Mouse (Mus musculus): ENCODE data around the gene Sp9. TPM values are rescaled to one million over a fixed set of nuclear protein-coding genes. Genes with fewer than 3 reads are reported as not detected.

Sp9 gene
- polyA plus RNA-seq, 1 experiment from 2014 or later, result 2.8 TPM

DNA sequence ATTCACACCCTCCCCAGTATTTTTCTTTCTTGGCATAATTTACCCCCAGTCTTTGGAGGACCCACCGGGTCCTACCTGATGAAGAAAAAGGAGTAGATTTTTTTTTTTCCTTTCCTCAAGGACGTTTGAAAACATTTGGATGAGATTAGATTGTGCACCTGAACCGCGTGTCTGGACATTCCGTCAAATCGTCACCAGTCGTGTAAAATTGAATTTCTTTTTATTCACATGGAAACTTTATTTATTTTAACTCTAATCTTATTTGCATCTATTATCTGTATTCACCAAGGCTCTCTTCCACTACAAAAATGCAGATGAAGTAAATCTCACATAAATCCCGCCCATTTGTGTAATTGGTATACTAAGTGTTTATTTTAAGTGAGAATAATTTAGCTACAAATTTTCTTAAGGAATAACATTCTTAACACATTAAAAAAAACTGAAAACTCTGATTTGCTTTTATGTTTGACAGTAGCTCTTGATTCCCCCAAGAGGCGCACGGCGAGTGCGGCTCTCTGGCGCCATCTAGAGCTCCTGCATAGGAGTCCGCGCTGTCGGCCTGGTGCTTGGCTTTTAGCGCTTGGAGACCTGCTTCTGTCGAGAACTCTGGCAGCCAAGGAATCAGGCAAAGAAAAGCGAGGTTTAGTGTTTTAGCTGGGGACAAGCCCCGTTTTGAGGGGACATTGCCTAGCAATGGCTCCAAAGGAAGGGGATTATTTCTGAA lies 6.6 kb downstream of the Sp9 start:
- Histone ChIP-seq H3K27me3 (ENCODE audit: control insufficient read depth, insufficient read depth, low read length) (peaks cover 70% of the 10 kb centered on the region), H3K4me2 (peak overlapping the region; percentile 46), H3K4me1 (ENCODE audit: control insufficient read depth, insufficient read depth, low read length) (peaks cover 44% of the 10 kb centered on the region), H3K4me3 (ENCODE audit: low read depth, low read length) (peak overlapping the region; percentile 20; the same call in 1 of the 2 replicates), H3K9me3 (ENCODE audit: control insufficient read depth, low read length) (no peaks in the 10 kb centered on the region), H3K9ac (ENCODE audit: low read length) (no peak overlapping the region), H3K27ac (ENCODE audit: low read depth, low read length) (no peak overlapping the region; the same call in 1 of the 2 replicates), H3K36me3 (ENCODE audit: control insufficient read depth, insufficient read depth, low read length) (no peaks in the 10 kb centered on the region)
- peak; percentile 51; the same call in 1 of the 2 replicates for ATAC-seq (ENCODE audit: low FRiP score)
- WGBS, result under 1% methylated on average over 20 of the region's 20 CpGs
- DNase-seq (ENCODE audit: low spot score, missing footprints), result peak; percentile 99

GRCm38 (mm10) chr2:73278869-73279268 lies 7.1 kb downstream of the Sp9 start:
- H3K4me1 ChIP-seq (ENCODE audit: control insufficient read depth, insufficient read depth, low read length), result peaks cover 38% of the 10 kb centered on the region
- DNase-seq (ENCODE audit: low spot score, missing footprints), result peak; percentile 97
- peak overlapping the region; percentile 36 for H3K4me2 ChIP-seq
- H3K27me3 ChIP-seq (ENCODE audit: control insufficient read depth, insufficient read depth, low read length), result peaks cover 64% of the 10 kb centered on the region
- no peaks in the 10 kb centered on the region for H3K36me3 ChIP-seq (ENCODE audit: control insufficient read depth, insufficient read depth, low read length)
- no peaks in the 10 kb centered on the region for H3K9me3 ChIP-seq (ENCODE audit: control insufficient read depth, low read length)
- peak overlapping the region; percentile 20; the same call in 1 of the 2 replicates for H3K4me3 ChIP-seq (ENCODE audit: low read depth, low read length)
- under 1% methylated on average over 17 of the region's 17 CpGs for WGBS
- H3K27ac ChIP-seq (ENCODE audit: low read depth, low read length), result no peak overlapping the region; the same call in 1 of the 2 replicates
- peak; percentile 43 for ATAC-seq (ENCODE audit: low FRiP score)
- 0 out of 2 replicates have a peak overlapping the region, but pooled peaks have one; percentile 35 for H3K9ac ChIP-seq (ENCODE audit: low read length)

DNA sequence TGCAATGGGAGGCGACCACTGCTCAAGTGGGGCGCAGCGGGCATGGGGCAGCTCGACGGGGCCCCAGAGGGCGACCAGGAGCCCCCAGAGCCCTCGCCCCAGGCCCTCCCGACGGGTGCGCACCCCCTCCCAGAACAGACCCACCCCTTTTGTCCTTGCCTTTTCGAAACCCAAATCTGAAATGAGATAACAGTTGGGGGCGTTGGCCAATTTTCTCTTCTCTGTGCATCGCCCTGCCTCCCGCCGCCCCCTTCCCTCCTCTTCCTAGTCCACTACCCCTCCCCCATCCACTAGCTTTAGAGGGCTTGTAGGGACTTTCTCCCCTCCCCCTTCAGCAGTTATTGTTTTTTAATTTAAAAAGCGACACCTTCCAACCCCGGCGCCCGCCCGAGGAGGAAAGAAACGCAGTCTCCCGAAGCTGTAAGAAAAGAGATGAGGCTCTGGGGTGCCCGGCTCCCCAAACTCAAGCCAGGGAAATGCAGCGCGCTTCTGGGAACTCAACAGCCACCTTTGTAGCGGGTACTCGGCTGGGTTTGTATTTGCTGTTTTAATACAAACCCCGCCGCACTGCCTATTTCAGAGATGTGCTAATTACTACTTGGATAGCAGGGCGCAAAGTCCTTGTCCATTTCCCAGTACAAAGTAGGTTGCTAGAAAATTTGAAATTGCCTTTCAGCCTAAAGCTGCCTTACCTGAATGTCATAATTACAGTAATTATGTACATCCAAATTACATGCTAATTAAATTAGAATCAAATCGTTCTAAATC lies 7.7 kb downstream of the Sp9 start:
- Histone ChIP-seq H3K4me1 (ENCODE audit: control insufficient read depth, insufficient read depth, low read length) (peaks cover 32% of the 10 kb centered on the region), H3K27ac (ENCODE audit: low read depth, low read length) (no peak overlapping the region), H3K4me2 (peak overlapping the region; percentile 36), H3K9me3 (ENCODE audit: control insufficient read depth, low read length) (no peaks in the 10 kb centered on the region), H3K4me3 (ENCODE audit: low read depth, low read length) (peak overlapping the region; percentile 20; the same call in 1 of the 2 replicates), H3K36me3 (ENCODE audit: control insufficient read depth, insufficient read depth, low read length) (no peaks in the 10 kb centered on the region), H3K9ac (ENCODE audit: low read length) (no peak overlapping the region), H3K27me3 (ENCODE audit: control insufficient read depth, insufficient read depth, low read length) (peaks cover 58% of the 10 kb centered on the region)
- DNase-seq (ENCODE audit: low spot score, missing footprints) (peak; percentile 95), ATAC-seq (ENCODE audit: low FRiP score) (0 out of 2 replicates have a peak, but pooled peaks have one; percentile 2)
- WGBS, result 1% methylated on average over 29 of the region's 31 CpGs

DNA sequence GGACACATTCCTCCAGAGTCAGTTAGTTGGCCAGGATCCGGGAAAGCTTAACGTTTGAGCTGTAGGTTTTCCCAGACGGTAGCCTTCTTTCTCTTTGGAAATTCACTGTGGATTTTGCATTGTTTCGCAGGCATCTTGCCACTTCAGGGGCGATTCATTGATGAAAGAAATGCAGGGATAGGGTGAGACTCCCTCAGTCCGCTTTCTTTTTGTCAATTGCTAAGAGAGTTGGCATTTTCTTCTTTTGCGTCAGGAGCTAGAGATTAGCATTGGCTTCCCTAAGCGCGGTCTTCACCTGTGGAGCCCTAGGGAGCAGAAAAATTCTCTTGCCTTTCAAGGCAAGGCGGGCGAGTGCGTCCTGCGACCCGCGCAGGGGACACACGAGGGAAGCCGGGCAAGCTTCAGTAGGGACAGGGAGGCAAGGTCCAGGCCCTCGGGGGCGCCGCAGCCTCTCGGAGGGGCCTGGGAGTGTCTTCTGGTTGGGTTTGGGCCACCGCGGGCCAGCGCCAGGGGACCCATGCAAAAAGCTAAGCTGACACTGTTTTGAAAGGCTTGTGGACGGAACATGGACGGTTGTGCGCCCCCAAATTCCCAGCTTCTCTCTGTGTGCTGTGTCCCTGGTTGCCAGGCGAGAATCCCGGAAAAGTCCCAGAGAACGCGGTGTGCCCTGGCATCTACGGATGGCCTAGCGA lies 8.8 kb downstream of the Sp9 start:
- Histone ChIP-seq H3K4me2 (peak overlapping the region; percentile 8), H3K4me1 (ENCODE audit: control insufficient read depth, insufficient read depth, low read length) (peaks cover 28% of the 10 kb centered on the region), H3K9me3 (ENCODE audit: control insufficient read depth, low read length) (no peaks in the 10 kb centered on the region), H3K27ac (ENCODE audit: low read depth, low read length) (no peak overlapping the region), H3K36me3 (ENCODE audit: control insufficient read depth, insufficient read depth, low read length) (no peaks in the 10 kb centered on the region), H3K27me3 (ENCODE audit: control insufficient read depth, insufficient read depth, low read length) (peaks cover 54% of the 10 kb centered on the region), H3K9ac (ENCODE audit: low read length) (no peak overlapping the region), H3K4me3 (ENCODE audit: low read depth, low read length) (peak overlapping the region; percentile 5; the same call in 1 of the 2 replicates)
- 1% methylated on average over 33 of the region's 33 CpGs for WGBS
- ATAC-seq (ENCODE audit: low FRiP score) (no peak), DNase-seq (ENCODE audit: low spot score, missing footprints) (peak; percentile 97)

- Histone ChIP-seq H3K27ac (ENCODE audit: low read depth, low read length) (no peak overlapping the region), H3K4me1 (ENCODE audit: control insufficient read depth, insufficient read depth, low read length) (peaks cover 27% of the 10 kb centered on the region), H3K4me2 (0 out of 2 replicates have a peak overlapping the region, but pooled peaks have one; percentile 8), H3K9me3 (ENCODE audit: control insufficient read depth, low read length) (no peaks in the 10 kb centered on the region), H3K9ac (ENCODE audit: low read length) (no peak overlapping the region), H3K36me3 (ENCODE audit: control insufficient read depth, insufficient read depth, low read length) (no peaks in the 10 kb centered on the region), H3K27me3 (ENCODE audit: control insufficient read depth, insufficient read depth, low read length) (peaks cover 50% of the 10 kb centered on the region), H3K4me3 (ENCODE audit: low read depth, low read length) (no peak overlapping the region)
- DNase-seq (ENCODE audit: low spot score, missing footprints), result no peak
- ATAC-seq (ENCODE audit: low FRiP score), result no peak
- 6% methylated on average over 22 of the region's 22 CpGs for WGBS
Measured at GRCm38 (mm10) chr2:73281048-73281661, 9.4 kb downstream of the Sp9 start.

GRCm38 (mm10) chr2:73281707-73282106 lies 10.0 kb downstream of the Sp9 start:
- 5% methylated on average over 7 of the region's 7 CpGs for WGBS
- Histone ChIP-seq H3K4me3 (ENCODE audit: low read depth, low read length) (no peak overlapping the region), H3K4me2 (no peak overlapping the region), H3K27ac (ENCODE audit: low read depth, low read length) (no peak overlapping the region), H3K27me3 (ENCODE audit: control insufficient read depth, insufficient read depth, low read length) (peaks cover 47% of the 10 kb centered on the region), H3K36me3 (ENCODE audit: control insufficient read depth, insufficient read depth, low read length) (no peaks in the 10 kb centered on the region), H3K9ac (ENCODE audit: low read length) (no peak overlapping the region), H3K4me1 (ENCODE audit: control insufficient read depth, insufficient read depth, low read length) (peaks cover 25% of the 10 kb centered on the region), H3K9me3 (ENCODE audit: control insufficient read depth, low read length) (no peaks in the 10 kb centered on the region)
- DNase-seq (ENCODE audit: low spot score, missing footprints), result peak; percentile 95
- no peak for ATAC-seq (ENCODE audit: low FRiP score)

DNA sequence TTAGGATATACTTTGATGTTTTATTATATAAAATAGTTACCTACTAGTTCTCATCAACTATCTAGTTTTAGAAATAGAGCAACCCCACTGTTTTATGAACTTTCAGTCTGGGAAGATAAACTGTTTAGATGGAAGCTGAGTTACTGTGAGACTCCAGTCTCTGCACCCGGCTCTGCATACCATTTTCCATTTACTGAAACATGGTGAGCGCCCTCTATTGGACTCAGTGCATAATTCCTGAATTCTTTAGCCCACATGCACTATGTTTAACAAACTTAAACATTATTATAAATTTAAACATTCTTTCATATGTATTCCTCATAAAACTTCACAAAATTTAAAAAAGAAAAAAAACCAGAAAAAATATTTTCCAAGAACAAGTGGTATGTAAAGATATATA lies 13.9 kb downstream of the Sp9 start:
- DNase-seq (ENCODE audit: low spot score, missing footprints) (peak; percentile 88), ATAC-seq (ENCODE audit: low FRiP score) (no peak)
- Histone ChIP-seq H3K4me2 (no peak overlapping the region), H3K4me3 (ENCODE audit: low read depth, low read length) (no peak overlapping the region), H3K27ac (ENCODE audit: low read depth, low read length) (no peak overlapping the region), H3K4me1 (ENCODE audit: control insufficient read depth, insufficient read depth, low read length) (0 out of 2 replicates have a peak, but pooled peaks cover 2% of the 10 kb centered on the region), H3K9me3 (ENCODE audit: control insufficient read depth, low read length) (no peaks in the 10 kb centered on the region), H3K36me3 (ENCODE audit: control insufficient read depth, insufficient read depth, low read length) (no peaks in the 10 kb centered on the region; the same call in 1 of the 2 replicates), H3K27me3 (ENCODE audit: control insufficient read depth, insufficient read depth, low read length) (peaks cover 14% of the 10 kb centered on the region), H3K9ac (ENCODE audit: low read length) (no peak overlapping the region)
- WGBS, result 8% methylated on average over 2 of the region's 2 CpGs

GRCm38 (mm10) chr2:73291130-73291529 lies 19.4 kb downstream of the Sp9 start:
- H3K27ac ChIP-seq (ENCODE audit: low read depth, low read length), result no peak overlapping the region
- no peaks in the 10 kb centered on the region for H3K27me3 ChIP-seq (ENCODE audit: control insufficient read depth, insufficient read depth, low read length)
- H3K4me1 ChIP-seq (ENCODE audit: control insufficient read depth, insufficient read depth, low read length), result no peaks in the 10 kb centered on the region
- no peak for ATAC-seq (ENCODE audit: low FRiP score)
- H3K4me3 ChIP-seq (ENCODE audit: low read depth, low read length), result no peak overlapping the region
- 84% methylated on average over 4 of the region's 4 CpGs for WGBS
- H3K4me2 ChIP-seq, result no peak overlapping the region
- no peaks in the 10 kb centered on the region; the same call in 1 of the 2 replicates for H3K36me3 ChIP-seq (ENCODE audit: control insufficient read depth, insufficient read depth, low read length)
- no peaks in the 10 kb centered on the region for H3K9me3 ChIP-seq (ENCODE audit: control insufficient read depth, low read length)
- DNase-seq (ENCODE audit: low spot score, missing footprints), result no peak
- H3K9ac ChIP-seq (ENCODE audit: low read length), result no peak overlapping the region

All from midbrain, embryonic 11.5 days (tissue).